Mouse (Mus musculus) ovary, adult 2 months (tissue): ENCODE results near the gene Arhgap30. TPM values are rescaled to one million over a fixed set of nuclear protein-coding genes. Genes with fewer than 3 reads are reported as not detected.

Experiments used
- polyA plus RNA-seq: library from polyadenylated mRNA; depleted of rRNA; stranded (reverse); fragments of >200 nt; gene quantifications from 2 replicates; pipeline ENCODE4 v1.2.3, GENCODE M21; 2012; rRNA removed

The Arhgap30 gene
- polyA plus RNA-seq: 2.8 TPM in 2 replicates

GRCm38 (mm10) chr1:171388376-171389102, at the start of gene Arhgap30:
Gene Arhgap30, plus strand, starts transcription at chr1:171388954.

GRCm38 (mm10) chr1:171345225-171346094, 43.3 kb upstream of the Arhgap30 start, which contains the start of the genes Nit1 and Pfdn2:
Gene Nit1, minus strand, starts transcription at chr1:171345646.
Gene Pfdn2, plus strand, starts transcription at chr1:171345670.

GRCm38 (mm10) chr1:171360656-171361055, 28.1 kb upstream of the Arhgap30 start, which contains the start of gene Klhdc9:
Gene Klhdc9, minus strand, starts transcription at chr1:171360798.

GRCm38 (mm10) chr1:171369845-171370556, 18.8 kb upstream of the Arhgap30 start, which contains the start of gene Nectin4:
Gene Nectin4, plus strand, starts transcription at chr1:171370099.

GRCm38 (mm10) chr1:171410947-171411484, 22.3 kb downstream of the Arhgap30 start, which contains the start of gene Usf1:
Gene Usf1, plus strand, starts transcription at chr1:171411313.

GRCm38 (mm10) chr1:171418660-171419059, 29.9 kb downstream of the Arhgap30 start, which contains the start of gene Tstd1:
Gene Tstd1, plus strand, starts transcription at chr1:171418872.

GRCm38 (mm10) chr1:171437264-171438013, 48.7 kb downstream of the Arhgap30 start, which contains the start of gene F11r:
Gene F11r, plus strand, starts transcription at chr1:171437535.

Other genes with a start within 250 kb of the Arhgap30 start
- gene Sdhc, start 238.4 kb upstream of the Arhgap30 start, polyA plus RNA-seq: 122 and 172 TPM in 2 replicates
- gene Mpz, start 238.2 kb upstream of the Arhgap30 start, polyA plus RNA-seq: 0.94 and 1.6 TPM in 2 replicates
- gene Pcp4l1, start 192.7 kb upstream of the Arhgap30 start, polyA plus RNA-seq: 46.5 and 111 TPM in 2 replicates
- gene Nr1i3, start 175.0 kb upstream of the Arhgap30 start, polyA plus RNA-seq: 0.12 and 0.35 TPM in 2 replicates
- gene Tomm40l, start 166.4 kb upstream of the Arhgap30 start, polyA plus RNA-seq: 29.2 and 35.2 TPM in 2 replicates
- gene Apoa2, start 163.9 kb upstream of the Arhgap30 start, polyA plus RNA-seq: 3.0 and 21.2 TPM in 2 replicates
- 66.5 and 67.8 TPM in 2 replicates for gene Fcer1g, start 154.6 kb upstream of the Arhgap30 start, polyA plus RNA-seq
- gene Adamts4, start 138.5 kb upstream of the Arhgap30 start, polyA plus RNA-seq: 24.2 and 26.9 TPM in 2 replicates
- 116 and 119 TPM in 2 replicates for gene Ndufs2, start 137.6 kb upstream of the Arhgap30 start, polyA plus RNA-seq
- gene B4galt3, start 118.6 kb upstream of the Arhgap30 start, polyA plus RNA-seq: 90.9 and 109 TPM in 2 replicates
- gene Ppox, start 107.8 kb upstream of the Arhgap30 start, polyA plus RNA-seq: 65.2 and 73.2 TPM in 2 replicates
- 70.8 and 77.9 TPM in 2 replicates for gene Usp21, start 101.0 kb upstream of the Arhgap30 start, polyA plus RNA-seq
- gene Ufc1, start 93.9 kb upstream of the Arhgap30 start, polyA plus RNA-seq: 12.1 and 13.5 TPM in 2 replicates
- gene Dedd, start 59.8 kb upstream of the Arhgap30 start, polyA plus RNA-seq: 41.8 and 54.8 TPM in 2 replicates
- 46.4 and 55.9 TPM in 2 replicates for gene Nit1, start 43.3 kb upstream of the Arhgap30 start, polyA plus RNA-seq
- gene Pfdn2, start 43.3 kb upstream of the Arhgap30 start, polyA plus RNA-seq: 7.0 and 13.1 TPM in 2 replicates
- 4.5 and 5.9 TPM in 2 replicates for gene Klhdc9, start 28.2 kb upstream of the Arhgap30 start, polyA plus RNA-seq
- gene Nectin4, start 18.9 kb upstream of the Arhgap30 start, polyA plus RNA-seq: 4.7 and 5.7 TPM in 2 replicates
- gene Usf1, start 22.4 kb downstream of the Arhgap30 start, polyA plus RNA-seq: 142 and 162 TPM in 2 replicates
- gene Tstd1, start 29.9 kb downstream of the Arhgap30 start, polyA plus RNA-seq: 0.76 and 1.2 TPM in 2 replicates
- 63.7 and 67.6 TPM in 2 replicates for gene F11r, start 48.6 kb downstream of the Arhgap30 start, polyA plus RNA-seq
- gene Alyref2, start 114.5 kb downstream of the Arhgap30 start, polyA plus RNA-seq: 5.7 and 6.1 TPM in 2 replicates
- gene Itln1, start 146.3 kb downstream of the Arhgap30 start, polyA plus RNA-seq: 0.96 and 2.1 TPM in 2 replicates
- 0.40 and 0.47 TPM in 2 replicates for gene Cd244a, start 170.2 kb downstream of the Arhgap30 start, polyA plus RNA-seq
- 1.4 and 1.8 TPM in 2 replicates for gene Ly9, start 218.5 kb downstream of the Arhgap30 start, polyA plus RNA-seq